Mouse (Mus musculus) cerebellum, postnatal 10 days (tissue): ENCODE data around the gene Prr5l.

ENCODE experiments used
- DNase-seq, 2 experiments: peaks; one replicate each; pipeline ENCODE4 v3.0.0; 2021; ENCODE audit warnings: mixed read lengths in 2 of 2

The Prr5l gene

GRCm38 (mm10) chr2:101722370-101723332 lies 160.2 kb downstream of the Prr5l start:
- peak; percentile 42 to 65 for DNase-seq

- DNase-seq = no peak
Observed at GRCm38 (mm10) chr2:101721835-101722234, 161.0 kb downstream of the Prr5l start.

GRCm38 (mm10) chr2:101717162-101717561 lies 165.7 kb downstream of the Prr5l start:
- no peak for DNase-seq

- DNase-seq = peak; percentile 43 to 47
Observed at GRCm38 (mm10) chr2:101715650-101716323, 167.0 kb downstream of the Prr5l start.

- DNase-seq = no peak
Observed at GRCm38 (mm10) chr2:101711608-101712007, 171.2 kb downstream of the Prr5l start.

- peak; percentile 24 to 43 for DNase-seq
Observed at GRCm38 (mm10) chr2:101705941-101706485, 176.8 kb downstream of the Prr5l start.

GRCm38 (mm10) chr2:101699284-101699683 lies 183.5 kb downstream of the Prr5l start:
- no peak for DNase-seq

GRCm38 (mm10) chr2:101695584-101695983 lies 187.2 kb downstream of the Prr5l start:
- no peak for DNase-seq

- peak; percentile 49 to 65 for DNase-seq
Observed at GRCm38 (mm10) chr2:101693577-101694215, 189.1 kb downstream of the Prr5l start.

GRCm38 (mm10) chr2:101693043-101693442 lies 189.8 kb downstream of the Prr5l start:
- no peak for DNase-seq

- DNase-seq = no peak
Observed at GRCm38 (mm10) chr2:101690252-101690827, 192.5 kb downstream of the Prr5l start.

- no peak for DNase-seq
Observed at GRCm38 (mm10) chr2:101688011-101688410, 194.8 kb downstream of the Prr5l start.

GRCm38 (mm10) chr2:101684421-101684820 lies 198.4 kb downstream of the Prr5l start:
- peak; percentile 79 to 87 for DNase-seq

- DNase-seq = peak in 1 of 2 experiments; percentile 25
Observed at GRCm38 (mm10) chr2:101679164-101679784, 203.6 kb downstream of the Prr5l start.

- peak; percentile 89 to 93 for DNase-seq
Observed at GRCm38 (mm10) chr2:101678236-101679021, 204.4 kb downstream of the Prr5l start, which contains the start of gene Traf6. Gene Traf6 (plus strand): TSS chr2:101678429.

GRCm38 (mm10) chr2:101673547-101673946 lies 209.3 kb downstream of the Prr5l start:
- peak; percentile 65 to 72 for DNase-seq

- no peak for DNase-seq
Observed at GRCm38 (mm10) chr2:101668751-101669150, 214.1 kb downstream of the Prr5l start.

GRCm38 (mm10) chr2:101665703-101666092 lies 217.1 kb downstream of the Prr5l start:
- DNase-seq = no peak

- DNase-seq = peak; percentile 89 to 92
Observed at GRCm38 (mm10) chr2:101665058-101665702, 217.6 kb downstream of the Prr5l start.
